Mouse (Mus musculus) midbrain, embryonic 10.5 days (tissue): ENCODE measurements at regions not wholly inside any gene's neighbourhood (a gene's known extent, or its start where the extent isn't known, plus 50 kb on each side); places are given as distances from the start of the nearest gene placed in this dataset.
"Not testable (repeated sequence)": the region's sequence is repeated elsewhere in the genome, so short reads cannot be mapped to it uniquely, and the experiment has no call there.

ENCODE experiments used
- DNase-seq: peaks from one replicate; pipeline ENCODE4 v3.0.0-alpha.2; 2017; ENCODE audit warnings: low spot score
- H3K27ac ChIP-seq: fragments of 300-500 bp; sonication (generic); replicated peaks from 2 replicates; pipeline ENCODE4 v1.5.1; 2016; ENCODE audit warnings: mild to moderate bottlenecking
- H3K27me3 ChIP-seq: fragments of 300-500 bp; sonication (generic); 2 replicates; pipeline ENCODE4 v1.6.1; 2016; ENCODE audit warnings: low read depth, mild to moderate bottlenecking; ENCODE audit not compliant: poor library complexity, severe bottlenecking
- H3K36me3 ChIP-seq: fragments of 300-500 bp; sonication (generic); 2 replicates; pipeline ENCODE4 v1.6.1; 2016; ENCODE audit warnings: mild to moderate bottlenecking, moderate library complexity
- H3K4me1 ChIP-seq: fragments of 300-500 bp; sonication (generic); 2 replicates; pipeline ENCODE4 v1.6.1; 2016
- H3K4me3 ChIP-seq: fragments of 300-500 bp; sonication (generic); 2 replicates; pipeline ENCODE4 v1.5.1; 2016; ENCODE audit warnings: mild to moderate bottlenecking, moderate library complexity
- H3K9me3 ChIP-seq: fragments of 300-500 bp; sonication (generic); replicated peaks from 2 replicates; pipeline ENCODE4 v1.6.1; 2016; ENCODE audit warnings: mild to moderate bottlenecking
- WGBS: fragments of 180-500 bp; shearing (Covaris S2); methylation state at CpG from one replicate; pipeline ENCODE4 v1.1.7; 2016; 5-methylcytosine and 5-hydroxymethylcytosine counted together

- no peak overlapping the region for H3K4me3 ChIP-seq
- WGBS = 89% methylated on average over 2 of the region's 2 CpGs
- H3K27me3 ChIP-seq = no peaks in the 10 kb centered on the region
- H3K27ac ChIP-seq = no peak overlapping the region
- no peaks in the 10 kb centered on the region for H3K9me3 ChIP-seq
- no peak for DNase-seq
- peaks cover 6% of the 10 kb centered on the region; the same call in 1 of the 2 replicates for H3K4me1 ChIP-seq
- H3K36me3 ChIP-seq = no peaks in the 10 kb centered on the region
These were observed 58.8 kb upstream of the Gm12728 start for GRCm38 (mm10) chr4:105730900-105731299.

DNA sequence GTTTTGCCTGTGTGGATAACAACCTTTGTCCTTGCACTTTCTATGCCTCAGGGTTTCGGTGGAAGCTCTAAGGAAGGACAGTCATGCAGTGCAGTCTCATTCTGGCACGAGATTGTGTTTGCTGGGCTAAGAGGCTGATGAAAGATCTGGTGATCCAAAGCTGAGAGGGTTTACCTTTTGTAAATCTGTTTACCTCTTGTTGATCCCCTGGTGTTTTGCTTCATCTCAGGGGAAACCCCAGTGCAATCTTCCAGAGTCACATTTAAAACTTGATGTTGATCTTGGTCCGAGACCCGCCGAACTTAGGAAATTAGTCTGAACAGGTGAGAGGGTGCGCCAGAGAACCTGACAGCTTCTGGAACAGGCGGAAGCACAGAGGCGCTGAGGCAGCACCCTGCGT, 54.6 kb upstream of the Gm12728 start:
- H3K4me1 ChIP-seq, H3K27ac ChIP-seq, H3K9me3 ChIP-seq, H3K36me3 ChIP-seq, DNase-seq, H3K27me3 ChIP-seq, H3K4me3 ChIP-seq: not testable (repeated sequence)
- WGBS = 90% methylated on average over 7 of the region's 9 CpGs
